Mouse (Mus musculus): ENCODE measurements around the gene Mdm4. TPM values are rescaled to one million over a fixed set of nuclear protein-coding genes. Genes with fewer than 3 reads are reported as not detected.
"Not testable (repeated sequence)": the region's sequence is repeated elsewhere in the genome, so short reads cannot be mapped to it uniquely, and the experiment has no call there.

Mdm4 gene
- polyA plus RNA-seq, 1 experiment from 2014 or later: 50.1 TPM

- no peaks in the 10 kb centered on the region for H3K4me1 ChIP-seq
- peaks cover 66% of the 10 kb centered on the region for H3K36me3 ChIP-seq
- H3K4me2 ChIP-seq (replicated peaks): no peak overlapping the region
- no peak overlapping the region for H3K4me3 ChIP-seq
- H3K27ac ChIP-seq (replicated peaks): no peak overlapping the region
- 97% methylated on average over 1 of the region's 1 CpGs for WGBS
- no peak overlapping the region for H3K9ac ChIP-seq (replicated peaks)
- no peaks in the 10 kb centered on the region for H3K9me3 ChIP-seq
- H3K27me3 ChIP-seq: no peaks in the 10 kb centered on the region
- ATAC-seq (ENCODE audit: low FRiP score, low read depth): no peak
Measured at GRCm38 (mm10) chr1:133014196-133014595, 16.2 kb downstream of the Mdm4 start.

GRCm38 (mm10) chr1:133013331-133013730 is 17.0 kb downstream of the Mdm4 start:
- Histone ChIP-seq H3K4me2 (replicated peaks) (no peak overlapping the region), H3K4me3 (no peak overlapping the region), H3K27ac (replicated peaks) (no peak overlapping the region), H3K9me3 (no peaks in the 10 kb centered on the region), H3K36me3 (peaks cover 67% of the 10 kb centered on the region), H3K4me1 (no peaks in the 10 kb centered on the region), H3K27me3 (no peaks in the 10 kb centered on the region), H3K9ac (replicated peaks) (no peak overlapping the region)
- ATAC-seq (ENCODE audit: low FRiP score, low read depth): no peak

- Histone ChIP-seq H3K27ac (replicated peaks) (no peak overlapping the region), H3K36me3 (peaks cover 68% of the 10 kb centered on the region), H3K4me2 (replicated peaks) (no peak overlapping the region), H3K27me3 (no peaks in the 10 kb centered on the region), H3K9ac (replicated peaks) (no peak overlapping the region), H3K4me3 (no peak overlapping the region), H3K4me1 (no peaks in the 10 kb centered on the region), H3K9me3 (no peaks in the 10 kb centered on the region)
- ATAC-seq (ENCODE audit: low FRiP score, low read depth): no peak
- 94% methylated on average over 12 of the region's 13 CpGs for WGBS
Measured at GRCm38 (mm10) chr1:133011955-133012841, 18.2 kb downstream of the Mdm4 start.

- Histone ChIP-seq H3K4me2 (replicated peaks) (no peak overlapping the region), H3K27me3 (no peaks in the 10 kb centered on the region), H3K4me1 (no peaks in the 10 kb centered on the region), H3K4me3 (no peak overlapping the region), H3K9ac (replicated peaks) (no peak overlapping the region), H3K27ac (replicated peaks) (no peak overlapping the region), H3K36me3 (peaks cover 70% of the 10 kb centered on the region), H3K9me3 (no peaks in the 10 kb centered on the region)
- WGBS: 93% methylated on average over 3 of the region's 3 CpGs
- no peak for ATAC-seq (ENCODE audit: low FRiP score, low read depth)
Measured at GRCm38 (mm10) chr1:133006571-133006970, 23.8 kb downstream of the Mdm4 start.

GRCm38 (mm10) chr1:133000347-133000746 is 30.0 kb downstream of the Mdm4 start:
- WGBS: 94% methylated on average over 6 of the region's 6 CpGs
- no peak overlapping the region for H3K9ac ChIP-seq (replicated peaks)
- no peak overlapping the region for H3K4me3 ChIP-seq
- H3K27me3 ChIP-seq: no peaks in the 10 kb centered on the region
- no peak overlapping the region for H3K4me2 ChIP-seq (replicated peaks)
- H3K36me3 ChIP-seq: peaks cover 83% of the 10 kb centered on the region
- ATAC-seq (ENCODE audit: low FRiP score, low read depth): no peak
- H3K4me1 ChIP-seq: no peaks in the 10 kb centered on the region
- H3K27ac ChIP-seq (replicated peaks): no peak overlapping the region
- H3K9me3 ChIP-seq: no peaks in the 10 kb centered on the region

GRCm38 (mm10) chr1:132991580-132991979 is 38.8 kb downstream of the Mdm4 start:
- peaks cover 77% of the 10 kb centered on the region for H3K36me3 ChIP-seq
- no peak overlapping the region for H3K27ac ChIP-seq (replicated peaks)
- WGBS: 96% methylated on average over 7 of the region's 7 CpGs
- no peak overlapping the region for H3K9ac ChIP-seq (replicated peaks)
- H3K9me3 ChIP-seq: no peaks in the 10 kb centered on the region
- no peaks in the 10 kb centered on the region for H3K4me1 ChIP-seq
- H3K27me3 ChIP-seq: no peaks in the 10 kb centered on the region
- no peak for ATAC-seq (ENCODE audit: low FRiP score, low read depth)
- H3K4me3 ChIP-seq: no peak overlapping the region
- H3K4me2 ChIP-seq (replicated peaks): no peak overlapping the region

GRCm38 (mm10) chr1:132990733-132991132 is 39.6 kb downstream of the Mdm4 start:
- Histone ChIP-seq H3K27ac (replicated peaks) (no peak overlapping the region), H3K4me3 (no peak overlapping the region), H3K9ac (replicated peaks) (no peak overlapping the region), H3K9me3 (no peaks in the 10 kb centered on the region), H3K27me3 (no peaks in the 10 kb centered on the region), H3K36me3 (peaks cover 75% of the 10 kb centered on the region), H3K4me1 (no peaks in the 10 kb centered on the region), H3K4me2 (replicated peaks) (no peak overlapping the region)
- WGBS: 98% methylated on average over 3 of the region's 3 CpGs
- no peak for ATAC-seq (ENCODE audit: low FRiP score, low read depth)

- H3K4me3 ChIP-seq; H3K9ac ChIP-seq (replicated peaks); H3K27ac ChIP-seq (replicated peaks); H3K9me3 ChIP-seq; H3K4me1 ChIP-seq; ATAC-seq (ENCODE audit: low FRiP score, low read depth); H3K4me2 ChIP-seq (replicated peaks); H3K27me3 ChIP-seq: not testable (repeated sequence)
- peaks cover 73% of the 10 kb centered on the region for H3K36me3 ChIP-seq
- WGBS: 91% methylated on average over 12 of the region's 12 CpGs
Measured at GRCm38 (mm10) chr1:132988556-132989459, 41.6 kb downstream of the Mdm4 start.

GRCm38 (mm10) chr1:132982728-132983127 is 47.6 kb downstream of the Mdm4 start:
- Histone ChIP-seq H3K27ac (replicated peaks) (no peak overlapping the region), H3K36me3 (peaks cover 28% of the 10 kb centered on the region), H3K9me3 (no peaks in the 10 kb centered on the region), H3K4me2 (replicated peaks) (no peak overlapping the region), H3K9ac (replicated peaks) (no peak overlapping the region), H3K4me3 (no peak overlapping the region), H3K27me3 (no peaks in the 10 kb centered on the region), H3K4me1 (no peaks in the 10 kb centered on the region)
- 65% methylated on average over 7 of the region's 7 CpGs for WGBS
- 0 out of 2 replicates have a peak, but pooled peaks have one; percentile 47 for ATAC-seq (ENCODE audit: low FRiP score, low read depth)

- no peak for ATAC-seq (ENCODE audit: low FRiP score, low read depth)
- Histone ChIP-seq H3K27ac (replicated peaks) (no peak overlapping the region), H3K27me3 (no peaks in the 10 kb centered on the region), H3K4me1 (no peaks in the 10 kb centered on the region), H3K4me3 (no peak overlapping the region), H3K36me3 (peaks cover 25% of the 10 kb centered on the region), H3K4me2 (replicated peaks) (no peak overlapping the region), H3K9me3 (no peaks in the 10 kb centered on the region), H3K9ac (replicated peaks) (no peak overlapping the region)
- 92% methylated on average over 6 of the region's 6 CpGs for WGBS
Measured at GRCm38 (mm10) chr1:132981232-132981631, 49.1 kb downstream of the Mdm4 start.

GRCm38 (mm10) chr1:132977402-132977801 is 53.0 kb downstream of the Mdm4 start:
- H3K4me2 ChIP-seq (replicated peaks): no peak overlapping the region
- no peak overlapping the region for H3K9ac ChIP-seq (replicated peaks)
- H3K9me3 ChIP-seq: no peaks in the 10 kb centered on the region
- H3K4me1 ChIP-seq: no peaks in the 10 kb centered on the region
- no peak overlapping the region for H3K4me3 ChIP-seq
- no peaks in the 10 kb centered on the region for H3K27me3 ChIP-seq
- no peak overlapping the region for H3K27ac ChIP-seq (replicated peaks)
- WGBS: 100% methylated on average over 1 of the region's 1 CpGs
- H3K36me3 ChIP-seq: no peaks in the 10 kb centered on the region
- no peak for ATAC-seq (ENCODE audit: low FRiP score, low read depth)

GRCm38 (mm10) chr1:132968659-132969058 is 61.7 kb downstream of the Mdm4 start:
- Histone ChIP-seq H3K9ac (replicated peaks) (no peak overlapping the region), H3K27ac (replicated peaks) (no peak overlapping the region), H3K27me3 (no peaks in the 10 kb centered on the region), H3K4me3 (no peak overlapping the region), H3K4me1 (no peaks in the 10 kb centered on the region), H3K4me2 (replicated peaks) (no peak overlapping the region), H3K36me3 (no peaks in the 10 kb centered on the region), H3K9me3 (no peaks in the 10 kb centered on the region)
- no peak for ATAC-seq (ENCODE audit: low FRiP score, low read depth)
- 28% methylated on average over 6 of the region's 6 CpGs for WGBS
